ENCODE assay signal across 9 mouse cellular contexts in genomic region chr8:123110649-123111048, GRCm38 (mm10). TPM values are rescaled to one million over a fixed set of nuclear protein-coding genes. Genes with fewer than 3 reads are reported as not detected.
DNase-seq lines count a peak whose midpoint lies in the region; ATAC-seq and TF ChIP-seq lines count a peak whose summit lies in the region.
"Had no signal": no experiment of that assay in that cellular context is flagged by ENCODE, and none has a peak within 500 bp of the region (broad histone marks: within the 10 kb centered on the region; RNA-seq: fewer than 3 reads in every experiment).

No protein-coding gene starts in this region.

- ATAC-seq in heart, embryonic 14.5 days (ENCODE audit: insufficient number of reproducible peaks, insufficient read depth, low FRiP score, low read depth): 0 out of 2 replicates have a peak, but pooled peaks have one; percentile 10
- ATAC-seq in liver, embryonic 13.5 days (ENCODE audit: low read depth): peak; percentile 71
- peak; percentile 82 for ATAC-seq in neutrophil, adult 5-6 weeks (ENCODE audit: extremely low read depth, insufficient number of reproducible peaks, low FRiP score, poor library complexity, severe bottlenecking)

- H3K79me2 ChIP-seq in CH12.LX (replicated peaks; ENCODE audit: control insufficient read depth, extremely low read depth, insufficient read depth, poor library complexity, severe bottlenecking): no peaks in the 10 kb centered on the region

- H3K9ac ChIP-seq in heart, embryonic 14.5 days (ENCODE audit: low read length): no peak overlapping the region
- no peak overlapping the region for H3K9ac ChIP-seq in CH12.LX (ENCODE audit: insufficient read depth, low read depth)
- H3K9ac ChIP-seq in liver, embryonic 13.5 days: no peak overlapping the region
- H3K9ac ChIP-seq: embryonic facial prominence, embryonic 13.5 days had no signal

- no peak overlapping the region for H3K4me3 ChIP-seq in heart, embryonic 14.5 days (ENCODE audit: control insufficient read depth in 1 of 2, insufficient read depth in 1 of 2, low read depth in 1 of 2, low read length in 2 of 2)
- no peak overlapping the region for H3K4me3 ChIP-seq in CH12.LX (replicated peaks in 1 of 3; ENCODE audit: low read depth in 2 of 3, low read length in 2 of 3, poor library complexity in 1 of 3)
- H3K4me3 ChIP-seq in bone marrow macrophage, adult 2 months (ENCODE audit: insufficient read depth, low read length): no peak overlapping the region
- H3K4me3 ChIP-seq in liver, embryonic 13.5 days (replicated peaks): no peak overlapping the region
- H3K4me3 ChIP-seq: embryonic facial prominence, embryonic 13.5 days had no signal

- in situ Hi-C loops in CH12.LX (cut with MboI; ENCODE audit: low pct_ligation_motif_present, low pct_unique_long_range_greater_than_20kb, low sequenced_read_pairs): loop anchor here (5.0 kb wide), 1 partner anchor 77 kb away; the partner anchor contains the start of gene Dpep1

- DNase-seq in heart, adult 11 months: no peak
- DNase-seq in CH12.LX (ENCODE audit: extremely low read depth): peak; percentile 68
- DNase-seq in heart, postnatal 10 days: peak; percentile 42 to 77
- peak; percentile 44 for DNase-seq in liver, embryonic 13.5 days
- DNase-seq in layer of hippocampus, adult 9-10 months (ENCODE audit: low spot score): no peak

- peaks cover 4% of the 10 kb centered on the region for H3K27me3 ChIP-seq in heart, embryonic 14.5 days (ENCODE audit: control insufficient read depth, insufficient read depth, low read length)
- H3K27me3 ChIP-seq in CH12.LX (replicated peaks): peaks cover 24% of the 10 kb centered on the region
- peaks cover 5% of the 10 kb centered on the region for H3K27me3 ChIP-seq in liver, embryonic 13.5 days

- peak; percentile 34 for TF ChIP-seq RAD21 in CH12.LX (IDR thresholded peaks at IDR 0.05; ENCODE audit: low read depth, low read length)

- no peaks in the 10 kb centered on the region for H3K4me1 ChIP-seq in heart, embryonic 14.5 days (ENCODE audit: control insufficient read depth in 2 of 2, insufficient read depth in 2 of 2, low read length in 2 of 2)
- peaks cover 0 to 6% of the 10 kb centered on the region in 2 experiments; a peak in 2 of 4 replicates for H3K4me1 ChIP-seq in CH12.LX (ENCODE audit: control insufficient read depth in 1 of 2, insufficient read depth in 2 of 2)
- H3K4me1 ChIP-seq in bone marrow macrophage, adult 2 months (ENCODE audit: control insufficient read depth, insufficient read depth, low read length): 0 out of 2 replicates have a peak, but pooled peaks cover 4% of the 10 kb centered on the region
- H3K4me1 ChIP-seq in liver, embryonic 13.5 days (replicated peaks): peaks cover 22% of the 10 kb centered on the region

- no peak for TF ChIP-seq POLR2A in CH12.LX (IDR thresholded peaks at IDR 0.05; ENCODE audit: low read depth, low read length)
- TF ChIP-seq POLR2A in bone marrow macrophage, adult 2 months (IDR thresholded peaks at IDR 0.05; ENCODE audit: borderline replicate concordance, low read depth, low read length): no peak

- dilution Hi-C loops in CH12.LX (cut with MboI; ENCODE audit: extremely low pct_ligation_motif_present, extremely low pct_unique_long_range_greater_than_20kb, low sequenced_read_pairs): no loop called here

- TF ChIP-seq EP300 in CH12.LX (IDR thresholded peaks at IDR 0.05; ENCODE audit: low read length): no peak

- intact Hi-C loops in heart, postnatal 10 days (cut with DNase I): loop anchor here (2.0 kb wide), 1 partner anchor 38 kb away; no protein-coding TSS in a partner anchor

- H3K9me3 ChIP-seq in heart, embryonic 14.5 days (ENCODE audit: control insufficient read depth, low read length): no peaks in the 10 kb centered on the region
- no peaks in the 10 kb centered on the region for H3K9me3 ChIP-seq in CH12.LX (replicated peaks; ENCODE audit: low read length)
- no peaks in the 10 kb centered on the region for H3K9me3 ChIP-seq in liver, embryonic 13.5 days (replicated peaks)
- H3K9me3 ChIP-seq: embryonic facial prominence, embryonic 13.5 days had no signal

- H3K4me2 ChIP-seq in heart, embryonic 14.5 days (ENCODE audit: low read length): no peak overlapping the region
- H3K4me2 ChIP-seq in CH12.LX (ENCODE audit: insufficient read depth, low read depth, poor library complexity, severe bottlenecking): peak overlapping the region; percentile 24; the same call in 1 of the 2 replicates
- H3K4me2 ChIP-seq in liver, embryonic 13.5 days: no peak overlapping the region
- H3K4me2 ChIP-seq: embryonic facial prominence, embryonic 13.5 days had no signal

- TF ChIP-seq CTCF in CH12.LX (conservative IDR thresholded peaks at IDR 0.05 in 1 of 2, IDR thresholded peaks at IDR 0.05 in 1 of 2; ENCODE audit: low read depth in 2 of 2, low read length in 2 of 2): peak; percentile 35 to 77; a peak in 3 of 4 replicates
- peak; percentile 64 for TF ChIP-seq CTCF in bone marrow macrophage, adult 2 months (IDR thresholded peaks at IDR 0.05; ENCODE audit: low read depth, low read length)

- peaks cover 2% of the 10 kb centered on the region for H3K36me3 ChIP-seq in heart, embryonic 14.5 days (ENCODE audit: control insufficient read depth, insufficient read depth, low read length)
- peaks cover 1 to 3% of the 10 kb centered on the region in 2 experiments for H3K36me3 ChIP-seq in CH12.LX (replicated peaks in 1 of 2; ENCODE audit: control insufficient read depth in 1 of 2, insufficient read depth in 1 of 2, low read length in 1 of 2)
- peaks cover under 1% of the 10 kb centered on the region for H3K36me3 ChIP-seq in liver, embryonic 13.5 days

- no peak overlapping the region for H3K27ac ChIP-seq in heart, embryonic 14.5 days (replicated peaks in 1 of 2; ENCODE audit: control insufficient read depth in 1 of 2, insufficient read depth in 1 of 2, low read depth in 2 of 2, low read length in 2 of 2)
- H3K27ac ChIP-seq in CH12.LX (ENCODE audit: insufficient read depth, low read depth): no peak overlapping the region
- no peak overlapping the region for H3K27ac ChIP-seq in bone marrow macrophage, adult 2 months (ENCODE audit: insufficient read depth, low read depth, low read length)
- no peak overlapping the region for H3K27ac ChIP-seq in liver, embryonic 13.5 days
- H3K27ac ChIP-seq: embryonic facial prominence, embryonic 13.5 days had no signal

- 12% methylated on average over 4 of the region's 4 CpGs for WGBS in heart, embryonic 14.5 days
- 2% methylated on average over 4 of the region's 4 CpGs for WGBS in liver, embryonic 13.5 days (ENCODE audit: insufficient replicate concordance)

TF ChIP-seq in CH12.LX, 34 proteins besides CTCF, POLR2A, EP300 and RAD21:
- TF ChIP-seq SMC3 (IDR thresholded peaks at IDR 0.05; ENCODE audit: low read depth, low read length): peak; percentile 71
- TF ChIP-seq NRF1 (IDR thresholded peaks at IDR 0.05; ENCODE audit: low read depth, low read length): no peak
- TF ChIP-seq PAX5 (IDR thresholded peaks at IDR 0.05; ENCODE audit: low read length): no peak
- TF ChIP-seq UBTF (IDR thresholded peaks at IDR 0.05; ENCODE audit: low read depth, low read length): no peak
- no peak for TF ChIP-seq TBP (conservative IDR thresholded peaks at IDR 0.05; ENCODE audit: low read depth, low read length)
- TF ChIP-seq ZMIZ1 (IDR thresholded peaks at IDR 0.05; ENCODE audit: low read depth, low read length): no peak
- peak; percentile 22; the same call in 1 of the 2 replicates for TF ChIP-seq BHLHE40 (IDR thresholded peaks at IDR 0.05; ENCODE audit: low read depth, low read length)
- TF ChIP-seq MAZ (IDR thresholded peaks at IDR 0.05; ENCODE audit: low read depth, low read length): no peak
TF ChIP-seq in CH12.LX: peak in this region for 2.

RNA-seq across cellular contexts. Expression of gene Cpne7, which starts 6.5 kb away (rescaled TPM):
- polyA plus RNA-seq in heart, embryonic 14.5 days (2014; fragmentation: Nextera tagmentation; extraction: Ambion mirVana): 0.08 and 0.14 TPM in 2 replicates
- total RNA-seq in CH12.LX (2012; rRNA removed): 0.08 TPM in 1 of 2 replicates, not detected in the other
- total RNA-seq in CH12.LX (2014; rRNA removed): not detected in 2 replicates
- not detected in 2 replicates for polyA plus RNA-seq in CH12.LX (2012; ENCODE audit: insufficient read length, low read depth)
- not detected in 2 replicates for polyA plus RNA-seq in bone marrow macrophage, adult 2 months (2012; ENCODE audit: insufficient read depth, insufficient read length, missing spikeins)
- total RNA-seq in heart, postnatal 10 days (2021): 1 to 10 TPM in 1 of 2 experiments, under 1 TPM in 1; 0.64 to 1.3 TPM
- 1.2 TPM in 2 replicates for polyA plus RNA-seq in liver, embryonic 13.5 days (2015; fragmentation: Nextera tagmentation; extraction: Ambion mirVana)
- 0.35 TPM in 1 of 2 replicates, not detected in the other for total RNA-seq in neutrophil, adult 5-6 weeks (2017)

RNA-seq across cellular contexts. Expression of gene Rpl13, which starts 8.5 kb away (rescaled TPM):
- 1,025 and 1,098 TPM in 2 replicates for polyA plus RNA-seq in heart, embryonic 14.5 days (2014; fragmentation: Nextera tagmentation; extraction: Ambion mirVana)
- 3,361 and 3,721 TPM in 2 replicates for total RNA-seq in CH12.LX (2012; rRNA removed)
- total RNA-seq in CH12.LX (2014; rRNA removed): 2,646 and 2,709 TPM in 2 replicates
- 973 and 1,610 TPM in 2 replicates for polyA plus RNA-seq in CH12.LX (2012; ENCODE audit: insufficient read length, low read depth)
- 1,467 and 1,640 TPM in 2 replicates for polyA plus RNA-seq in bone marrow macrophage, adult 2 months (2012; ENCODE audit: insufficient read depth, insufficient read length, missing spikeins)
- total RNA-seq in heart, postnatal 10 days (2021): 100 to 1,000 TPM; 536 to 545 TPM
- polyA plus RNA-seq in liver, embryonic 13.5 days (2015; fragmentation: Nextera tagmentation; extraction: Ambion mirVana): 1,172 and 1,189 TPM in 2 replicates
- total RNA-seq in neutrophil, adult 5-6 weeks (2017): 1,023 and 1,109 TPM in 2 replicates

RNA-seq across cellular contexts. Expression of gene Sult5a1, which starts 47.5 kb away (rescaled TPM):
- 4.3 and 6.0 TPM in 2 replicates for polyA plus RNA-seq in heart, embryonic 14.5 days (2014; fragmentation: Nextera tagmentation; extraction: Ambion mirVana)
- total RNA-seq in CH12.LX (2012; rRNA removed) (0.25 and 0.68 TPM in 2 replicates), CH12.LX (2014; rRNA removed) (not detected in 2 replicates)
- polyA plus RNA-seq in CH12.LX (2012; ENCODE audit: insufficient read length, low read depth): not detected in 2 replicates
- polyA plus RNA-seq in bone marrow macrophage, adult 2 months (2012; ENCODE audit: insufficient read depth, insufficient read length, missing spikeins): not detected in 2 replicates
- 1 to 10 TPM; 1.3 to 2.3 TPM for total RNA-seq in heart, postnatal 10 days (2021)
- polyA plus RNA-seq in liver, embryonic 13.5 days (2015; fragmentation: Nextera tagmentation; extraction: Ambion mirVana): 1.0 and 1.3 TPM in 2 replicates
- not detected in 2 replicates for total RNA-seq in neutrophil, adult 5-6 weeks (2017)

RNA-seq across cellular contexts. Expression of gene Spg7, which starts 47.9 kb away (rescaled TPM):
- polyA plus RNA-seq in heart, embryonic 14.5 days (2014; fragmentation: Nextera tagmentation; extraction: Ambion mirVana): 64.5 and 64.7 TPM in 2 replicates
- total RNA-seq in CH12.LX (2012; rRNA removed) (32.8 and 35.2 TPM in 2 replicates), CH12.LX (2014; rRNA removed) (20.8 and 21.2 TPM in 2 replicates)
- polyA plus RNA-seq in CH12.LX (2012; ENCODE audit: insufficient read length, low read depth): 26.1 and 35.8 TPM in 2 replicates
- 58.3 and 65.1 TPM in 2 replicates for polyA plus RNA-seq in bone marrow macrophage, adult 2 months (2012; ENCODE audit: insufficient read depth, insufficient read length, missing spikeins)
- 10 to 100 TPM; 72.8 to 80.3 TPM for total RNA-seq in heart, postnatal 10 days (2021)
- polyA plus RNA-seq in liver, embryonic 13.5 days (2015; fragmentation: Nextera tagmentation; extraction: Ambion mirVana): 25.3 and 25.7 TPM in 2 replicates
- 47.3 and 65.8 TPM in 2 replicates for total RNA-seq in neutrophil, adult 5-6 weeks (2017)

Comparison
In these comparisons a context has a peak if more than half of its experiments do, and no peak if none do; other contexts are left out.
1. DNase-seq: peak in CH12.LX (single experiment), heart, postnatal 10 days (2 of 2) and liver, embryonic 13.5 days (single experiment); none in heart, adult 11 months (single experiment) and layer of hippocampus, adult 9-10 months (single experiment).
2. ATAC-seq: peak in every context shown above with its lines; median percentile 82 in neutrophil, adult 5-6 weeks; 71 in liver, embryonic 13.5 days; 10 in heart, embryonic 14.5 days.